Mouse (Mus musculus): ENCODE data around the gene Exoc4. TPM values are rescaled to one million over a fixed set of nuclear protein-coding genes. Genes with fewer than 3 reads are reported as not detected.

The Exoc4 gene
- polyA plus RNA-seq, 1 experiment from 2014 or later, result 36.7 TPM

DNA sequence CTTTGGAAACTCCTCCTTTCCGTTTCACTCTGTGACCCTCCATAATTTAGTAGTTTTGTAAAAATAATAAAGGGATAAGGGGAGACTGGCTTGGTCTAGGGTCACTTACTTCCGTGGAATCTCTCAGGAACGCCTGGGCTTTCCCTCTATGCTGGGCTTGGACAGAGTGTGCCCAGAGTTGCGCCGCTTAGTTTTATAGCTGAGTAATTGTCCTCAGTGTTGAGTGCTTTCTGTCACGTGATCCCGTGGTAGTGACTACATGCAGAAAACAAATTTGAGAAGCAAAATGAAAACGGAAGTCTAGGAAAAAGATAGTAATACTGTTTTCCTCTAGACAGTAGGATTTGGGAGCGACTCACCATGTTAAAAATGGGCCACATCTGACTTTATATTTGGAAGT is 235.7 kb downstream of the Exoc4 start:
- no peaks in the 10 kb centered on the region for H3K4me1 ChIP-seq
- H3K9me3 ChIP-seq, result no peaks in the 10 kb centered on the region
- no peak overlapping the region for H3K27ac ChIP-seq
- no peak overlapping the region for H3K9ac ChIP-seq
- no peaks in the 10 kb centered on the region for H3K36me3 ChIP-seq
- ATAC-seq (ENCODE audit: insufficient number of reproducible peaks, insufficient read depth, low FRiP score, low TSS enrichment, low read depth), result no peak
- H3K4me2 ChIP-seq, result no peak overlapping the region
- no peak overlapping the region for H3K4me3 ChIP-seq
- 77% methylated on average over 9 of the region's 9 CpGs for WGBS
- H3K27me3 ChIP-seq, result no peaks in the 10 kb centered on the region

DNA sequence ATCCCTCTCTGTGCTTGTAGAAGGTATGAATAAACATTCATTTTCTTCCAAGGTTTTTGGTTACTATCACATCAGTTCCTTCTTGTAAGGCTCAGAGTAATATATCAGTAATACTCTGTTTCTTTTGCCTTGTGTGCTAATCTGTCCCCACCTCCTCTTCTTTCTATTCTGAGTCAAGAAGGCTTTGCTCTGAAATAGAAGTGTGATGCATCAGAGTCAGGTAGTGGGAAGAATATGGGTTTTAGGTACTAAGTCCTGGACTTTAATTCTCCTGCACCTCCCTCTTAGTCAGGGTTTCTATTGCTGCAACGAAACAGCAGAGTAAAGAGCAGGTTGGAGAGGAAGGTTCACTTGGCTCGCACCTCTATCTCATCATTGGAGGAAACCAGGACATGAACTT is 240.9 kb downstream of the Exoc4 start:
- WGBS, result 95% methylated on average over 2 of the region's 2 CpGs
- no peak for ATAC-seq (ENCODE audit: insufficient number of reproducible peaks, insufficient read depth, low FRiP score, low TSS enrichment, low read depth)
- H3K36me3 ChIP-seq, result no peaks in the 10 kb centered on the region

DNA sequence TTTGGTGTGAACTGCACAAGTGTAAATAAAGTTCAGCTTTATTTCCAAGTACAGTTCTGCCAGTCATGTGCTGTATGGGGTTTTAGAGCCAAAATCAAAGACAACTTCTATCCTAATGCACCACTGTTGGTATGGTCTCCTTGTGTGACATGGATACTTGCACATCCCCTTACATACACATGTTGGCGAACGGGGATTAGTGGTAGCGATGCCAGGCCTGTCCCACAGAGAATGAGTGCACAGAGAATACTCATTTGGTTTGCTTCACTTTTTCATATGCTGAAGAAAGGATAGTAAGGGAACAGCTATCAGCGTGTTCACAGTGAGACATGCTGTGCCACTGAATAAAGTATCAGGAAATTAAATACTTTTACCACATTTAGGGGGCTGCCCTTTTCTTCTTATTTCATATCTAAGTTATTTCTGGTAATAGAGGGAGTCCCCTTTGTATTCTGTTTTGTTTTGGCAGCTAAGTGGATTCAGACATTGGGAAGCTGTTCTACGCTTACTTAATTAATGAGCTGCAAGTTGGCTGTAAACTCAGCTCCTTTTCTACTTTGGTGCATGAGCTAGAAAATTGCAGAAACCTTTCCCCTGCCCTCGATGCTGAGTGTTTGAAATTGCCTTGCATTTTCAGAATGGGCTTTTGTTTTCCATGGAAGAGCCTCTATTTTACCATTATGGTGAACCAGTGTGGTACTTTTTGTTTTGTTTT is 247.4 kb downstream of the Exoc4 start:
- no peaks in the 10 kb centered on the region for H3K27me3 ChIP-seq
- WGBS, result 59% methylated on average over 6 of the region's 6 CpGs
- no peak overlapping the region for H3K9ac ChIP-seq
- no peak overlapping the region for H3K4me2 ChIP-seq
- H3K4me3 ChIP-seq, result no peak overlapping the region
- no peaks in the 10 kb centered on the region for H3K4me1 ChIP-seq
- H3K27ac ChIP-seq, result no peak overlapping the region
- H3K9me3 ChIP-seq, result no peaks in the 10 kb centered on the region
- ATAC-seq (ENCODE audit: insufficient number of reproducible peaks, insufficient read depth, low FRiP score, low TSS enrichment, low read depth), result no peak
- H3K36me3 ChIP-seq, result no peaks in the 10 kb centered on the region

More for the DNA sequence above, 240.9 kb downstream of the Exoc4 start:
- no peaks in the 10 kb centered on the region for H3K9me3 ChIP-seq
- no peak overlapping the region for H3K4me3 ChIP-seq
- no peaks in the 10 kb centered on the region for H3K27me3 ChIP-seq
- no peaks in the 10 kb centered on the region for H3K4me1 ChIP-seq
- no peak overlapping the region for H3K27ac ChIP-seq
- H3K4me2 ChIP-seq, result no peak overlapping the region
- no peak overlapping the region for H3K9ac ChIP-seq

DNA sequence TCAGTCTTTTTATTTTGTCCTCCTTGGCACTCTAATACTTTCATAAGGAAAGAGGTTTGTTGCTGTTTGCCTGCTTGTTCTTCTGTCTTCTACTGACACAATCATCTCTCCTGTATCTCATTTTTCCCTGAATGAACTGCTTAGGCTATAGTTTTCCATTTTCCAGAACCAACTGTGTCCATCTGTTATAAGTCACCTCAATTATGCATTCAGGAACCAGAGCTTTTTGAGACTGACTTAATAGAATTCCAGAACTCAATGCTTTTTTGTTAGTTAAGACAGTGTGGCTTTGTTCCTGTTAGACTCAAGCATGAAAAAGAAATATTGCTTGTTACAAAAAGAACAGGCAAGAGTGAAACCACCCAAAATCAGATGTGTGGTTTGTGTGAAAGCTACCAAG is 248.5 kb downstream of the Exoc4 start:
- ATAC-seq (ENCODE audit: insufficient number of reproducible peaks, insufficient read depth, low FRiP score, low TSS enrichment, low read depth), result no peak
- Histone ChIP-seq H3K27me3 (no peaks in the 10 kb centered on the region), H3K9me3 (no peaks in the 10 kb centered on the region), H3K4me2 (no peak overlapping the region), H3K4me3 (no peak overlapping the region), H3K27ac (no peak overlapping the region), H3K36me3 (no peaks in the 10 kb centered on the region), H3K4me1 (no peaks in the 10 kb centered on the region), H3K9ac (no peak overlapping the region)

DNA sequence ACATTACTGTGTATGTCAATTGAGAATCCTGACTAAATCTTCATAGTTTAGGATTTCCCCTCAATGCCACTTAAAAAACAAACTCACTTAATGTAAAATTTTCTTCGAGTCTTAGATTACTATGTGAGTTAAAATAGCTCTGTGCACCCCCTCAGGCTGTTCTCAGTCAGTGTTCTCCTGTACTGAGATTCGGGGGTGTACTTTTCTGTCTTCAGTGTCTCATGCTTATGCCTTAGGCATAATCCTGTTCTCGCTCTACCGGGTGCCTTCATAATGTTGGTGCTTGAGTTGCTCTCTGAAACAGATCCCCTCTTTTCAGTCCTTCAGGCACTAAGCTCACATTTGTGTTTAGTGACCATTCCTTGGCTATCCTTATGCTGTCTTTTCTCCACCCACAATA is 253.5 kb downstream of the Exoc4 start:
- Histone ChIP-seq H3K27me3 (no peaks in the 10 kb centered on the region), H3K4me2 (no peak overlapping the region), H3K4me3 (no peak overlapping the region), H3K9me3 (no peaks in the 10 kb centered on the region), H3K27ac (no peak overlapping the region), H3K36me3 (no peaks in the 10 kb centered on the region), H3K4me1 (no peaks in the 10 kb centered on the region), H3K9ac (no peak overlapping the region)
- ATAC-seq (ENCODE audit: insufficient number of reproducible peaks, insufficient read depth, low FRiP score, low TSS enrichment, low read depth), result no peak
- WGBS, result 27% methylated on average over 4 of the region's 4 CpGs

DNA sequence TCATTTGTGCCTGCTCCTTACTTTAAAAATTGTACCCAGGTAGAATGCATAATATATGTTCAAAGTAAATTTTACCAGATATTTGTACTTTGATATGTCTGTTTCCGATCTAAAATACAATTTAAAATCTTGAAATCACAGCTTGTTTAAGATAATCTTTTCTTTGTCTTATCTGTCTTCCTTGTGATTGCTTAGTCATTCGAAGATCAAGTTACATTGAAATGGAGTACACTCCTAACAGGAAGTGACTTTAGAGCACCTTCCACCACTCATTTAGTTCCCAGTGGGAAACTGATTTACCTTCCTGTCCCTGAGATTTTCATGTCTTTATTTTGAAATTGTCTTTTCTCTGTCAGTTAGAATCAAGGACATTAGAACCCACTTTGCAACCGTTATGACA is 254.5 kb downstream of the Exoc4 start:
- WGBS, result 70% methylated on average over 3 of the region's 3 CpGs
- Histone ChIP-seq H3K4me1 (no peaks in the 10 kb centered on the region), H3K36me3 (no peaks in the 10 kb centered on the region), H3K4me2 (no peak overlapping the region), H3K27me3 (no peaks in the 10 kb centered on the region), H3K27ac (no peak overlapping the region), H3K4me3 (no peak overlapping the region), H3K9ac (no peak overlapping the region), H3K9me3 (no peaks in the 10 kb centered on the region)
- no peak for ATAC-seq (ENCODE audit: insufficient number of reproducible peaks, insufficient read depth, low FRiP score, low TSS enrichment, low read depth)

DNA sequence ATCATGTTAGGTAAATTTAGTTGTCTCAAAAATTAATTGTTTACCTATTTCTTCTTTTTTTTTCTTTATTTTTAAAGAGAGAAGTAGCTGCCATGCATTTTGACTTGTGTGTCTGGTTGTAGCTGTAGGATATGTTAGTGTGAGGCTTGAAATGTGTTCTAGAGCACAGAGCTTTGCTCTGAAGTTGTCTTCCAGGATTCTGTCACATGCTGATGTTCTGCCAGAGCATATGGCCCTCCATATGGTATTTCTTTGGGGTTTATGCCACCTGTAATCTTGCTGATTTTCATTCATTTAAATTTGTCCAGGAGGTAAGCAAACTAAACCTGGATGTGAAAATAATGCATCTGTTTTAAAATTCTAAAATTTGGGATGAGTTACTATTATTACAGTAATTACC is 258.2 kb downstream of the Exoc4 start:
- Histone ChIP-seq H3K4me3 (no peak overlapping the region), H3K4me2 (no peak overlapping the region), H3K27ac (no peak overlapping the region), H3K9me3 (no peaks in the 10 kb centered on the region), H3K27me3 (no peaks in the 10 kb centered on the region), H3K4me1 (no peaks in the 10 kb centered on the region), H3K9ac (no peak overlapping the region), H3K36me3 (no peaks in the 10 kb centered on the region)
- no peak for ATAC-seq (ENCODE audit: insufficient number of reproducible peaks, insufficient read depth, low FRiP score, low TSS enrichment, low read depth)

DNA sequence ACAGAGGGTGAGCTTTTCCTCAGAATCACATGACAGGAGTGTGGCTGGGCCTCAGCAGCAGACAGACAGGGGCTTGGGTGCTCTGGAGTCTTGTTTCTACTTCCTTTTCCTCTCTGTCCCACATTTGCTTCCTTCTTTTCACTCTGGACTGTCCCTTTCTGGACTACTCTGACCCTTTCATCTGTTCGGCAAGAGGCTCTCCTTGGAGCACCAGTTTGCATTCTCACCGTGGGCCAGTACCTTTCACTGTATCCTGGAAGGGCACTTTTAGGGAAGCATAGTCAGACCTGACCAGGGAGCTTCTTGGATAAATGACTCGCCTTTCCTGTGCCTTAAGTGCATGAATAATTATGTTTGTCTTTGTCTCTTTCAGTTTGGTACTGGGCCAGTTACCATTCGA is 266.5 kb downstream of the Exoc4 start:
- no peaks in the 10 kb centered on the region for H3K27me3 ChIP-seq
- no peaks in the 10 kb centered on the region for H3K9me3 ChIP-seq
- H3K4me2 ChIP-seq, result no peak overlapping the region
- no peak overlapping the region for H3K27ac ChIP-seq
- H3K4me1 ChIP-seq, result peaks cover 6% of the 10 kb centered on the region
- H3K9ac ChIP-seq, result no peak overlapping the region
- no peak overlapping the region for H3K4me3 ChIP-seq
- ATAC-seq (ENCODE audit: insufficient number of reproducible peaks, insufficient read depth, low FRiP score, low TSS enrichment, low read depth), result no peak
- 45% methylated on average over 4 of the region's 4 CpGs for WGBS
- no peaks in the 10 kb centered on the region for H3K36me3 ChIP-seq

DNA sequence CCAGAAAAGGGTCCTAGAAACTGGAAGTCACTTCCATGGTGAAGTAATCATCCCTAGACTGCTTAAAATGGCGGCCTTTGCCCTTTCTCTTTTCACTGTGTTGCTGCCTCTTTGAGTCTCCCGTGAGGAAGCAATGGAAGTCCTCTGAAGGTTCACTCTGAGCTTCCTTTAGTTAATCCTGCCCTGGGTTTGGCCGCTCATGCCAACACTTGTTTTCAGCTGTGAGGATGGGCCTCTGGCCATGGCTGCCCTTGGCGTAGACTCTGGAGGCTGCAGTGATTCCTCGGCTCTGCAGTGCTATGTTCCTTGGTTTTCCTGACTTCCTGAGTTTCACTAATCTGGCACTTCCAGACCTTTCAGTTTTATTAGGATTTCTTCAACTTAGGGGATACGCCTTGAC is 267.9 kb downstream of the Exoc4 start:
- H3K27me3 ChIP-seq, result no peaks in the 10 kb centered on the region
- peaks cover 6% of the 10 kb centered on the region for H3K4me1 ChIP-seq
- 78% methylated on average over 6 of the region's 6 CpGs for WGBS
- H3K36me3 ChIP-seq, result no peaks in the 10 kb centered on the region
- no peak for ATAC-seq (ENCODE audit: insufficient number of reproducible peaks, insufficient read depth, low FRiP score, low TSS enrichment, low read depth)
- no peaks in the 10 kb centered on the region for H3K9me3 ChIP-seq
- H3K4me2 ChIP-seq, result no peak overlapping the region
- no peak overlapping the region for H3K9ac ChIP-seq
- no peak overlapping the region for H3K27ac ChIP-seq
- no peak overlapping the region for H3K4me3 ChIP-seq

DNA sequence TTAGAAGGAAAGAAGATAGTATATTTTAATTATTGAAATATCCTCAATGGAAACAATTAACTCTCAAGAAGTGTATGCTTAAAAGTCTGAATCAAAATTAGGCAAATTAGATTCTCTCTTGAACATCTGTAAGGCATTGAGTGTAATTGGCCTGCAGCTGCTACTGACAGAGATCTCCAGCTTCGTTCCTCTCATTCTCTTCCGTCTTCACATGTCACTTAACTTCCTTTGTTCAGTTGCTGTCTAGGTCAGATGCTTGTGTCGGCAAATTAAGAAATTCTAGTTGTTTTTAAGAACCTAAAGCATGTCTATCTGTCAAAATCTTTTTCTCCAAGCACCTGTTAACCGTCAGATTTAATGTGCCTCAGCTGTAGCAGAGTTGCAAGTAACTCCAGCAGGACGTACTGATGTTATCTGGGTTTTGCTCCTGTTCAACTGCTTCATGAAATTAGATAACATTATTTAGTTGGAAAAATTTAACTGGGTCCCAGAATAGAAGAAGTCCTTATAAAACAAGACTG is 269.1 kb downstream of the Exoc4 start:
- no peak overlapping the region for H3K9ac ChIP-seq
- H3K4me2 ChIP-seq, result no peak overlapping the region
- no peaks in the 10 kb centered on the region for H3K27me3 ChIP-seq
- no peak for ATAC-seq (ENCODE audit: insufficient number of reproducible peaks, insufficient read depth, low FRiP score, low TSS enrichment, low read depth)
- peaks cover 6% of the 10 kb centered on the region for H3K4me1 ChIP-seq
- WGBS, result 10% methylated on average over 5 of the region's 5 CpGs
- H3K4me3 ChIP-seq, result no peak overlapping the region
- no peaks in the 10 kb centered on the region for H3K9me3 ChIP-seq
- H3K27ac ChIP-seq, result no peak overlapping the region
- no peaks in the 10 kb centered on the region for H3K36me3 ChIP-seq

DNA sequence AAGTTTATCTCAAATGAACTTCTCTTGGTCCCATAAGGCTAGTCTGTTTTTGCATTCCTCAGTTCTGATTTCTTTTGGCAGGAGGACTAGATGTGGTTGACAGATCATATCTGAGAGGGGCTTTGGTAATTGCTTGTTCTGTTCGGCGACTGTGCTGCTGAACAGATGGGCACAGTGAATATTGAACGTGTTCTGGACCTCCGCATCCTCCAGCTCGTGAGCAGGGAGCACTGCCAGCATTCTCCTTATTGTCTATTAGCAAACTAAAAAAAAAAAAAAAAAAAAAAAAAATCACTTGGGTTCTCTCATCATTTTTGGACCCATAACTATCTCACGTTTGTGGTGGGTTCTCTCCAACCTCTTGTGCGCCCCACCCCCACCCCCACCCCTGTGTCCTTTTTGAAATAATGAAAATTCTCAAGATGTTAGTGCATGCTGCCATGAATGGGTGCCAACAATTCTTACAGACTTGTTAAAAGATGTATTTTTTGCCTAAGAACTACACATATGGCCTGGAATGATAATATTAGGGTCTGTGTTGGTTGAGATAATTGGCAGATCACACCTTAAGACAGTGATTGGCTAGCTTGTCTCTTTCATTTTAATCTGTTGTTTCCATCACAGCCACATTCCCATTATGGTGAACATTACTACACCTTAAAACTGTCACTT is 276.9 kb downstream of the Exoc4 start:
- no peak for ATAC-seq (ENCODE audit: insufficient number of reproducible peaks, insufficient read depth, low FRiP score, low TSS enrichment, low read depth)
- no peak overlapping the region for H3K4me3 ChIP-seq
- H3K4me1 ChIP-seq, result no peaks in the 10 kb centered on the region
- WGBS, result 82% methylated on average over 7 of the region's 7 CpGs
- no peak overlapping the region for H3K9ac ChIP-seq
- no peaks in the 10 kb centered on the region for H3K9me3 ChIP-seq
- no peak overlapping the region for H3K27ac ChIP-seq
- H3K36me3 ChIP-seq, result no peaks in the 10 kb centered on the region
- no peak overlapping the region for H3K4me2 ChIP-seq
- H3K27me3 ChIP-seq, result no peaks in the 10 kb centered on the region

DNA sequence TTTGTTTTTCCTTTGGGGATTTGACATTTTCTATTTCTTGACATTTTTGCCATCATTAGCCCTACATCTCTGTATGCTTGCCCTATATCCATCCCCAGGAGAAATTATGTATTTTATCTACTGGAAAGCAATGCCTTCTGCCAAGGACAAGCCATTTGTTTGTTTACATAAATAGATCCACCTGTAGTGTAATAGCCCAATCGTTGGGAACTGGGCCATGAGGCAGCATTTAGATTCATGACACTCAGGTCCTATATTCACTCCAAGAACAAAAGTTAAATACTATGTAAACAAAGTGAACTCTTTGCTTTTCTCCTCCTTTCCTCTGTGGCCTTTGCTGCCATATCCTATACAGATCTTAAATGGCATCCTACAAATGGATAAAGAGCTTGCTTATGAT is 291.5 kb downstream of the Exoc4 start:
- H3K9me3 ChIP-seq, result no peaks in the 10 kb centered on the region
- H3K27ac ChIP-seq, result no peak overlapping the region
- ATAC-seq (ENCODE audit: insufficient number of reproducible peaks, insufficient read depth, low FRiP score, low TSS enrichment, low read depth), result no peak
- no peak overlapping the region for H3K9ac ChIP-seq
- no peaks in the 10 kb centered on the region for H3K4me1 ChIP-seq
- no peak overlapping the region for H3K4me2 ChIP-seq
- H3K4me3 ChIP-seq, result no peak overlapping the region
- H3K36me3 ChIP-seq, result no peaks in the 10 kb centered on the region
- 71% methylated on average over 1 of the region's 1 CpGs for WGBS
- no peaks in the 10 kb centered on the region for H3K27me3 ChIP-seq

Measured in embryonic facial prominence, embryonic 13.5 days (tissue).